Mouse (Mus musculus) liver, embryonic 14 days (tissue): ENCODE measurements around the gene Zfp36l1. TPM values are rescaled to one million over a fixed set of nuclear protein-coding genes. Genes with fewer than 3 reads are reported as not detected.

Source experiments
- polyA plus RNA-seq: library from polyadenylated mRNA; depleted of rRNA; stranded (reverse); fragments of >200 nt; gene quantifications from 2 replicates; pipeline ENCODE4 v1.2.3, GENCODE M21; 2012; rRNA removed

Zfp36l1 gene
- 18.0 and 19.7 TPM in 2 replicates for polyA plus RNA-seq

DNA sequence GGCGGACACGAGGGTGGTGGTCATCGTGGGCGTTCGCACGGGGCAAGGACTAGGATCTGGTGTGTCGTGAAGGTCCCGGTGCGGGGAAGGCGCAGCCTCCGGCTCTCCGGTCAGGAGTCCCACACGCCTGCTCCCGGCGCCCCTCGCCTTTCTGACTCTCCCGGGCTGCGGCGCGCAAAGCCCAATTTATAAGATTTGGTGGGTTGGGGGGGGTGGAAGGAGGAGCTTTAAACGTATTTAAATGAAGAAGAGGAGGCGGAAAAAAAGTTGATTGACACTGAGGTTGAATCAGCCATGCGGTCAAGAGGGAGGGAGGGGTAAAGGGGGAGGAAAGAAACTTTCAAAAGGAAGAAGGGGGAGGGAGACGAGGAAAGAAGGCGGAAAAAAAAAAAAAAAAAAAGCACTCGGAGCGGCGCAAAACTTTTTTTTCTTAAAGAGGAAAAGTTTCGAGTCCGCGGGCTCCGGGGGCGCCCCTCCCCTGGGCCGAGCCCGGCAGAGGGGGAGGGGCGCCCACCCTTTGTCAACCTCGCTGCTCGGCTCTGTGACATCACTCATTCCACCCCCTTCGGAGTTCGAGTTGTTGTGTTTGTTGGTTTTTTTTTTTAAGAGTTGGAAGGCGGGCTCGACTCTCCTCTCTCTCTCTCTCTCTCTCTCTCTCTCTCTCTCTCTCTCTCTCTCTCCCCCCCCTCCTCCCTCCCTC is at the start of gene Zfp36l1:
Gene Zfp36l1 (minus strand): TSS at position 162 of the 700 bp plus-strand sequence.

Other genes starting within 250 kb of the Zfp36l1 start
- 13.1 and 14.6 TPM in 2 replicates for gene Actn1, start 147.4 kb upstream of the Zfp36l1 start, polyA plus RNA-seq